8 mouse cellular contexts compared by ENCODE assay signal in the genomic region with DNA sequence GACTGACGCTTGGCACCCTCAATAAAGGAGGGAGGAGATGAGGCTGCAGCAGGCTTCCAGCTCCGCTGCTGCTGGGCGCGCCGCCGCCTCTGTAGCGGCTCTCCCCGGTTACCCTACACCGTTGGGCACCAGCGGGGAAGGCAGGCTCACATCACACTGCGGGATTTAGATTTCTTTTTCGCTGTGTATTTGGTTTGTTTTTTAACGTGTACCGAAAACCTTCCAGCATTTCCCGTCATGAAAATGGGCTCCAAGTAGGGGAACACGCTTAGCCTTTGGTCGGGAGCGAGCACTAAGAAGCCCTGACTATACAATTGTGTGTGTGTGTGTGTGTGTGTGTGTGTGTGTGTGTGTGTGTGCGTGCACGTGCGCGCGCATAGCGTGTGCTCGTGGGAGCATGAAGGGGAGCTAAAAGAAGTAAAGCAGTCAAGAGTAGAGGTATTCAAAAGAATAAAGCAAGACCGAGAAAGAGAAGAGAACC. TPM values are rescaled to one million over a fixed set of nuclear protein-coding genes. Genes with fewer than 3 reads are reported as not detected.
A peak's percentile ranks its signal among the peaks of the same experiment; 100 is the strongest.
DNase-seq lines count a peak whose midpoint lies in the region; ATAC-seq and TF ChIP-seq lines count a peak whose summit lies in the region.

No protein-coding gene starts in this region.

- H3K9ac ChIP-seq in embryonic facial prominence, embryonic 14.5 days (ENCODE audit: low read depth, low read length), result peak overlapping the region; percentile 43; the same call in 1 of the 2 replicates

- peak overlapping the region; percentile 15; the same call in 1 of the 2 replicates for H3K4me3 ChIP-seq in kidney, adult 2 months (ENCODE audit: insufficient read depth, low read depth, low read length)
- peak overlapping the region; percentile 46 for H3K4me3 ChIP-seq in embryonic facial prominence, embryonic 14.5 days (ENCODE audit: low read depth, low read length)
- peak overlapping the region; percentile 50 for H3K4me3 ChIP-seq in limb, embryonic 10.5 days
- H3K4me3 ChIP-seq in olfactory bulb, adult 2 months (ENCODE audit: insufficient read depth, low read depth, low read length), result peak overlapping the region; percentile 53

- H3K9me3 ChIP-seq in embryonic facial prominence, embryonic 14.5 days (ENCODE audit: control insufficient read depth, low read length), result no peaks in the 10 kb centered on the region
- H3K9me3 ChIP-seq in limb, embryonic 10.5 days (replicated peaks), result no peaks in the 10 kb centered on the region

- H3K36me3 ChIP-seq in kidney, adult 2 months (ENCODE audit: control insufficient read depth, insufficient read depth, low read length), result no peaks in the 10 kb centered on the region
- no peaks in the 10 kb centered on the region for H3K36me3 ChIP-seq in embryonic facial prominence, embryonic 14.5 days (ENCODE audit: control insufficient read depth, insufficient read depth, low read length)
- H3K36me3 ChIP-seq in limb, embryonic 10.5 days, result no peaks in the 10 kb centered on the region

- no peak for DNase-seq in kidney, adult 2 months
- DNase-seq in kidney, postnatal 14 days, result no peak
- peak; percentile 91 for DNase-seq in brain, embryonic 14.5 days (ENCODE audit: low read depth)
- peak; percentile 54 for DNase-seq in embryonic facial prominence, embryonic 14.5 days (ENCODE audit: low spot score)
- DNase-seq in limb, embryonic 10.5 days (ENCODE audit: low spot score), result no peak
- no peak for DNase-seq in B cell, adult 2 months
- DNase-seq in testis, postnatal 10 days (ENCODE audit: low spot score), result no peak

- H3K27ac ChIP-seq in kidney, adult 2 months (ENCODE audit: insufficient read depth, low read depth, low read length), result no peak overlapping the region
- no peak overlapping the region for H3K27ac ChIP-seq in embryonic facial prominence, embryonic 14.5 days (replicated peaks; ENCODE audit: low read depth, low read length)
- no peak overlapping the region for H3K27ac ChIP-seq in limb, embryonic 10.5 days
- peak overlapping the region; percentile 81 for H3K27ac ChIP-seq in olfactory bulb, adult 2 months (ENCODE audit: insufficient read depth, low read depth, low read length)

- H3K27me3 ChIP-seq in kidney, adult 2 months (replicated peaks; ENCODE audit: control insufficient read depth, insufficient read depth, low read length), result peaks cover 3% of the 10 kb centered on the region
- peaks cover 39% of the 10 kb centered on the region for H3K27me3 ChIP-seq in embryonic facial prominence, embryonic 14.5 days (replicated peaks; ENCODE audit: control insufficient read depth, insufficient read depth, low read length)
- peaks cover 62% of the 10 kb centered on the region for H3K27me3 ChIP-seq in limb, embryonic 10.5 days (ENCODE audit: low read depth, poor library complexity, severe bottlenecking)

- TF ChIP-seq POLR2A in kidney, adult 2 months (IDR thresholded peaks at IDR 0.05; ENCODE audit: low read depth, low read length), result no peak
- TF ChIP-seq POLR2A in brain, embryonic 14.5 days (IDR thresholded peaks at IDR 0.05; ENCODE audit: borderline replicate concordance, extremely low read depth, insufficient read depth, insufficient read length, poor library complexity, severe bottlenecking), result peak; percentile 42; the same call in 1 of the 2 replicates
- TF ChIP-seq POLR2A in olfactory bulb, adult 2 months (IDR thresholded peaks at IDR 0.05; ENCODE audit: insufficient read depth, low read depth, low read length), result no peak

- H3K4me1 ChIP-seq in kidney, adult 2 months (ENCODE audit: control insufficient read depth, insufficient read depth, low read length), result no peaks in the 10 kb centered on the region
- peaks cover 5% of the 10 kb centered on the region; the same call in 1 of the 2 replicates for H3K4me1 ChIP-seq in embryonic facial prominence, embryonic 14.5 days (ENCODE audit: control insufficient read depth, insufficient read depth, low read length)
- peaks cover 10% of the 10 kb centered on the region for H3K4me1 ChIP-seq in limb, embryonic 10.5 days
- peaks cover 11% of the 10 kb centered on the region for H3K4me1 ChIP-seq in olfactory bulb, adult 2 months (ENCODE audit: control insufficient read depth, insufficient read depth, low read length)

- WGBS in kidney, adult 2 months, result 1% methylated on average over 26 of the region's 26 CpGs
- WGBS in embryonic facial prominence, embryonic 14.5 days, result under 1% methylated on average over 26 of the region's 26 CpGs
- 3% methylated on average over 26 of the region's 26 CpGs for WGBS in limb, embryonic 10.5 days
- under 1% methylated on average over 26 of the region's 26 CpGs for WGBS in olfactory bulb, adult 2 months

- no peak for TF ChIP-seq CTCF in kidney, adult 2 months (conservative IDR thresholded peaks at IDR 0.05; ENCODE audit: insufficient read depth, insufficient read length, low read depth, low read length)
- TF ChIP-seq CTCF in brain, embryonic 14.5 days (IDR thresholded peaks at IDR 0.05; ENCODE audit: borderline replicate concordance, extremely low read depth, insufficient read depth, insufficient read length), result no peak
- TF ChIP-seq CTCF in olfactory bulb, adult 2 months (IDR thresholded peaks at IDR 0.05; ENCODE audit: insufficient read depth, low read depth, low read length), result no peak

- peak; percentile 82 for ATAC-seq in embryonic facial prominence, embryonic 14.5 days (ENCODE audit: low read depth)

- peak overlapping the region; percentile 65 for H3K4me2 ChIP-seq in embryonic facial prominence, embryonic 14.5 days (ENCODE audit: low read depth, low read length)

RNA-seq across cellular contexts. Expression of gene Slitrk3, which starts 4.1 kb away (rescaled TPM):
- polyA plus RNA-seq in kidney, adult 2 months (2012; rRNA removed), result not detected in 2 replicates
- 7.7 and 16.6 TPM in 2 replicates for polyA plus RNA-seq in brain, embryonic 14.5 days (2012; rRNA removed)
- polyA plus RNA-seq in embryonic facial prominence, embryonic 14.5 days (2014; fragmentation: Nextera tagmentation; extraction: Ambion mirVana), result 1.7 and 1.8 TPM in 2 replicates
- polyA plus RNA-seq in limb, embryonic 10.5 days (2016; fragmentation: Nextera tagmentation; extraction: Ambion mirVana), result not detected in 2 replicates
- polyA plus RNA-seq in olfactory bulb, adult 2 months (2012; ENCODE audit: insufficient read depth, insufficient read length, low replicate concordance, missing spikeins), result not detected in 2 replicates

Comparison
In these comparisons a context has a peak if more than half of its experiments do, and no peak if none do; other contexts are left out.
1. DNase-seq: peak in brain, embryonic 14.5 days (single experiment) and embryonic facial prominence, embryonic 14.5 days (single experiment); none in kidney, adult 2 months (single experiment), kidney, postnatal 14 days (single experiment), limb, embryonic 10.5 days (single experiment), B cell, adult 2 months (0 of 2) and testis, postnatal 10 days (single experiment).
2. Peak in every context shown above with its lines, with median percentiles within 50 percentile points of each other: H3K4me3 ChIP-seq.